Mouse (Mus musculus) heart, postnatal 0 days (tissue): ENCODE data around the gene Btla. TPM values are rescaled to one million over a fixed set of nuclear protein-coding genes. Genes with fewer than 3 reads are reported as not detected.

Experiments
- ATAC-seq: fragments of 200-750 bp; cut with Nextera tagmentation; 2 replicates; pipeline ENCODE4 v1.8.0; 2017; ENCODE audit warnings: low read depth, moderate number of reproducible peaks, moderate library complexity; ENCODE audit not compliant: insufficient read depth
- DNase-seq: peaks from one replicate; pipeline ENCODE4 v3.0.0-alpha.2; 2016; ENCODE audit warnings: low spot score
- H3K27ac ChIP-seq: fragments of 300-500 bp; sonication (generic); 2 replicates; pipeline ENCODE4 v1.5.1; 2014; ENCODE audit warnings: low read depth, mild to moderate bottlenecking
- H3K27me3 ChIP-seq: fragments of 300-500 bp; sonication (generic); 2 replicates; pipeline ENCODE4 v1.6.1; 2014; ENCODE audit warnings: low read length, mixed read lengths; ENCODE audit not compliant: control insufficient read depth, insufficient read depth
- H3K36me3 ChIP-seq: fragments of 300-500 bp; sonication (generic); replicated peaks from 2 replicates; pipeline ENCODE4 v1.6.1; 2014; ENCODE audit warnings: low read length, mixed read lengths; ENCODE audit not compliant: control insufficient read depth, insufficient read depth
- H3K4me1 ChIP-seq: fragments of 300-500 bp; sonication (generic); 2 replicates; pipeline ENCODE4 v1.6.1; 2014; ENCODE audit warnings: antibody characterized with exemption; ENCODE audit not compliant: control insufficient read depth, insufficient read depth
- H3K4me2 ChIP-seq: fragments of 300-500 bp; sonication (generic); 2 replicates; pipeline ENCODE4 v1.6.1; 2014; ENCODE audit warnings: low read depth, mild to moderate bottlenecking, low read length, moderate library complexity
- H3K4me3 ChIP-seq: fragments of 300-500 bp; sonication (generic); 2 replicates; pipeline ENCODE4 v1.5.1; 2014; ENCODE audit warnings: low read depth, low read length
- H3K9ac ChIP-seq: fragments of 300-500 bp; sonication (generic); replicated peaks from 2 replicates; pipeline ENCODE4 v1.6.1; 2014; ENCODE audit warnings: low read depth, low read length, mixed read lengths
- H3K9me3 ChIP-seq: fragments of 300-500 bp; sonication (generic); replicated peaks from 2 replicates; pipeline ENCODE4 v1.6.1; 2016; ENCODE audit warnings: low read length; ENCODE audit not compliant: control insufficient read depth
- CTCF ChIP-seq: IDR thresholded peaks from 2 replicates; pipeline ENCODE4 v1.5.1; 2016; ENCODE audit warnings: antibody characterized with exemption, control low read depth, low read depth
- EP300 ChIP-seq: IDR thresholded peaks from 2 replicates; pipeline ENCODE4 v1.6.1; 2016; ENCODE audit warnings: antibody characterized with exemption, low read depth
- WGBS: fragments of 180-500 bp; shearing (Covaris S2); extraction: QIAGEN DNeasy Blood & Tissue Kit; methylation state at CpG from one replicate; pipeline ENCODE4 v1.1.7; 2014; 5-methylcytosine and 5-hydroxymethylcytosine counted together
- polyA plus RNA-seq: library from polyadenylated mRNA; unstranded; fragments of >200 nt; fragmentation: Nextera tagmentation; extraction: Ambion mirVana; gene quantifications from 2 replicates; pipeline ENCODE4 v1.2.1, GENCODE M21; 2015
- total RNA-seq: library from RNA; depleted of rRNA; stranded (reverse); fragments of >200 nt; gene quantifications from 2 replicates; pipeline ENCODE4 v1.2.3, GENCODE M21; 2014; ENCODE audit warnings: low replicate concordance

The Btla gene
- total and polyA plus RNA-seq, 2 experiments from 2014 or later = not detected

- DNase-seq = no peak
- Histone ChIP-seq H3K4me1 (no peaks in the 10 kb centered on the region), H3K9ac (no peak overlapping the region), H3K4me3 (no peak overlapping the region), H3K36me3 (no peaks in the 10 kb centered on the region), H3K27me3 (no peaks in the 10 kb centered on the region), H3K9me3 (no peaks in the 10 kb centered on the region), H3K27ac (no peak overlapping the region), H3K4me2 (no peak overlapping the region)
- no peak for ATAC-seq
- TF ChIP-seq CTCF = no peak
- TF ChIP-seq EP300 = no peak
Observed at GRCm38 (mm10) chr16:45250317-45250716, 26.2 kb downstream of the Btla start.

- Histone ChIP-seq H3K27ac (no peak overlapping the region), H3K36me3 (no peaks in the 10 kb centered on the region), H3K4me3 (no peak overlapping the region), H3K9ac (no peak overlapping the region), H3K9me3 (no peaks in the 10 kb centered on the region), H3K4me1 (no peaks in the 10 kb centered on the region), H3K27me3 (no peaks in the 10 kb centered on the region), H3K4me2 (no peak overlapping the region)
- TF ChIP-seq CTCF = no peak
- no peak for TF ChIP-seq EP300
- ATAC-seq = no peak
- WGBS = 71% methylated on average over 6 of the region's 6 CpGs
- DNase-seq = no peak
Observed at GRCm38 (mm10) chr16:45251773-45252413, 27.8 kb downstream of the Btla start.

GRCm38 (mm10) chr16:45255183-45255861, 31.2 kb downstream of the Btla start:
- Histone ChIP-seq H3K4me2 (no peak overlapping the region), H3K27me3 (no peaks in the 10 kb centered on the region), H3K4me3 (no peak overlapping the region), H3K9me3 (no peaks in the 10 kb centered on the region), H3K9ac (no peak overlapping the region), H3K27ac (no peak overlapping the region), H3K36me3 (no peaks in the 10 kb centered on the region), H3K4me1 (no peaks in the 10 kb centered on the region)
- no peak for TF ChIP-seq EP300
- TF ChIP-seq CTCF = no peak
- WGBS = 82% methylated on average over 7 of the region's 7 CpGs
- ATAC-seq (no peak), DNase-seq (no peak)

GRCm38 (mm10) chr16:45256895-45257294, 32.8 kb downstream of the Btla start:
- H3K27ac ChIP-seq = no peak overlapping the region
- no peak for DNase-seq
- 60% methylated on average over 2 of the region's 2 CpGs for WGBS

GRCm38 (mm10) chr16:45257567-45257966, 33.5 kb downstream of the Btla start:
- H3K36me3 ChIP-seq = no peaks in the 10 kb centered on the region
- no peak overlapping the region for H3K4me2 ChIP-seq
- no peaks in the 10 kb centered on the region for H3K4me1 ChIP-seq
- no peak overlapping the region for H3K9ac ChIP-seq
- H3K27ac ChIP-seq = no peak overlapping the region
- no peaks in the 10 kb centered on the region for H3K9me3 ChIP-seq
- DNase-seq (no peak), ATAC-seq (no peak)
- WGBS = 86% methylated on average over 1 of the region's 1 CpGs
- H3K27me3 ChIP-seq = no peaks in the 10 kb centered on the region
- no peak for TF ChIP-seq CTCF
- no peak for TF ChIP-seq EP300
- H3K4me3 ChIP-seq = no peak overlapping the region

More at GRCm38 (mm10) chr16:45256895-45257294, 32.8 kb downstream of the Btla start:
- Histone ChIP-seq H3K27me3 (no peaks in the 10 kb centered on the region), H3K9ac (no peak overlapping the region), H3K4me2 (no peak overlapping the region), H3K9me3 (no peaks in the 10 kb centered on the region), H3K36me3 (no peaks in the 10 kb centered on the region), H3K4me1 (no peaks in the 10 kb centered on the region), H3K4me3 (no peak overlapping the region)
- TF ChIP-seq EP300 (no peak), CTCF (no peak)
- ATAC-seq = no peak
